Mouse (Mus musculus): ENCODE data around the gene Kcnrg. TPM values are rescaled to one million over a fixed set of nuclear protein-coding genes. Genes with fewer than 3 reads are reported as not detected.
"Not testable (repeated sequence)": the region's sequence is repeated elsewhere in the genome, so short reads cannot be mapped to it uniquely, and the experiment has no call there.

Gene Kcnrg
- total RNA-seq (2021) = under 1 TPM; 0.64 to 0.74 TPM
- long read RNA-seq, experiment 1 = 0 reads
- long read RNA-seq, experiment 2 = 0 reads

DNA sequence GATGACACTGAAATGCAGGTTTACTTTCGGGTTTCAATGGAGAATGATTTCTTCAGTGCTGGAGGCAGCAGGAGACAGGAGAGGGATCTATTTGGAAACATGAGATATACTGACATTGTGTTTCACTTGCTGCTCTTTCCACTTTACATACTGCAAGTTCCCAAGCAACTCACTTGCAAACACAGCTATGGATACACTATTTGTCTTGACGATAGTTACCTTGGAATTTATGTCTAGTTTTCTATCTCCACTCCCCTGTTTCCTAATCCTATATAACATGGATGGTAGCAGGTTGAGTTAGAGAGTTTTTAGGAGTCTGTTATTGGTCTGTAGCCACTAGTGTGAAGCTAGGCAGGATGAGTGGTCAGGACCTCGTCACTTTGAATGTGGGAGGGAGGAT is at the start of gene Kcnrg:
Gene Kcnrg (plus strand): TSS at position 301 of the 400 bp plus-strand sequence.
- DNase-seq (ENCODE audit: low spot score in 2 of 2) = no peak
- intact Hi-C loops (cut with DNase I) = no loop called here

DNA sequence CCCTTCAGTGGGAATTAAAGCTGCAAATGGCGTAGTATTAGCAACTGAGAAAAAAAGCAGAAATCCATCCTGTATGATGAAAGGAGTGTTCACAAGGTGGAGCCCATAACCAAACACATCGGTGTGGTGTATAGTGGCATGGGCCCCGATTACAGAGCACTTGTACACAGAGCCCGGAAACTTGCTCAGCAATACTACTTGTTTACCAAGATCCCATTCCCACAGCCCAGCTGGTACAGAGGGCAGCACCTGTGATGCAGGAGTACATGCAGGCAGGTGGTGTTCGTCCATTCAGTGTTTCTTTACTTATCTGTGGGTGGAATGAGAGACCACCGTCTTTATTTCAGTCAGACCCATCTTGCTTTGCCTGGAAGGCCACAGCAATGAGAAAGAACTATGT is 48.4 kb upstream of the Kcnrg start:
- intact Hi-C loops (cut with DNase I) = loop anchor here (10.0 kb wide), 1 partner anchor 204 kb away; no protein-coding TSS in a partner anchor
- no peak for DNase-seq (ENCODE audit: low spot score in 2 of 2)

DNA sequence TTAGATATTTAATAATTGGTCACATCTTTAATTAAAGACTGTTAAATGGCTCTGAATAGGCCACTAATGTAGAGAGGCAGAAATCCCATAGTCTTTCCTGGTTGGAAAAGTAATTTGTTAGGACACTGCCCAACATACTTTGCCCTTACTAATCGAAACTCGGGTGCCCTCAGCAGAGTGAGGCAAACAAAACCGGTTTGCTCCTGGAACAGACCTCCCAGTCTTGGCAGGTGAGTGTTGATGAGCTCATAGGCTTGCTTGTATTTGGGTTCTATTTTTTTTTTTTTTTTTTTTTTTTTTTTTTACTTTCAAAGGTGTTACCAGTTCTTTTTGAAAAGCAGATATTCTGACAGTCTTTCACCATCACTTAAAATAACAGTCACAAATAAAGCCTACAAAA is 47.4 kb upstream of the Kcnrg start:
- intact Hi-C loops (cut with DNase I) = loop anchor here (10.0 kb wide), 1 partner anchor 205 kb away; no protein-coding TSS in a partner anchor
- no peak for DNase-seq (ENCODE audit: low spot score in 2 of 2)

DNA sequence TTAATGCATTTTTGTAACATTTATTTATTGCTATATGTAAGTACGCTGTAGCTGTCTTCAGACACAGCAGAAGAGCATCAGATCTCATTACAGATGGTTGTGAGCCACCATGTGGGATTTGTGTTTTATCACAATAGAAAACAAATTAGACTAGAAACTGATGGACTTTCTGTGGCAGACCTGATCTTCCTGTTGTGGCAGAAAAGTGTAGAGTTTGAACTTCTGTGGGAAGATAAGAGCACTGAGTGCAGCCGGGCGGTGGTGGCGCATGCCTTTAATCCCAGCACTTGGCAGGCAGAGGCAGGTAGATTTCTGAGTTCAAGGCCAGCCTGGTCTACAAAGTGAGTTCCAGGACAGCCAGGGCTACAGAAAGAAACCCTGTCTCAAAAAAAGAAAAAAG is 41.0 kb upstream of the Kcnrg start:
- intact Hi-C loops (cut with DNase I); DNase-seq (ENCODE audit: low spot score in 2 of 2): not testable (repeated sequence)

DNA sequence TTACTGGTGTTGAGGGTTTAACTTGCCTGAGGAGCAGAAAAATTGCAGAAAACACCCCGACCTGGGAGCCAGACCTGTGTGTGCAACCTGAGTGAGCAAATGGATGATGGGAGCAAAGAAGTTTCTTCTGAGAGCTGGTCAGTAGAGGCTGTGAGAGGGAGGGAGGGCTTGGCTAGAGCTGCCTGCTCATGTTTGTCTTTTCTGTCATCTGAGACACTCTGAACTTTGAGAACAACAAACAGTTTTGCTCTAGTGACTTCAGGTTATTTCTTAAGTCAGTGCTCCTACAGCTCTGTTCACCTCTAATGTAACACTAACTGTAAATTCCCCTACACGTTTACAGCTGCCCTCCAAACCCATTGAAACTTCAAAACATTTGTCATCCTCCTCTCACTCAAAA is 37.9 kb upstream of the Kcnrg start:
- intact Hi-C loops (cut with DNase I) = no loop called here
- DNase-seq (ENCODE audit: low spot score in 2 of 2) = no peak

DNA sequence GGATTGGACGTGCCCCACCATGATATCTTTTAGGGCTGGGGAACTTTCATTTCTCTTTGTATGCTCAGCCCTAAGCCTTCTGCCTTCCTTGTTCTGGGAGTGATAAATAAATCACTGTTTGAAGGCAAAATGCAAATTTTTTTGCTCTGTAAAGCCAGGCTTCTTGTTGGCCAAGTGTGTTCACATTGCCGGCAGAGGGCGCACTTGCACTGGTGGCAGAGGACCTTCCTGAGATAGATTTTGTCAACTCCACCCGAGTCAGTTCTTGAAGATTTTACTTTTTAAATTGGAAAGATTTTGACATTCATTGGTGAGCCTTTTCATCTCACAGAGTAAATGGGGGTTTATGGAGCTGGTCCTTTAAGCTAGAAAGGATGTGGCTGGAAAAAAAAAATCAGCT is 35.9 kb upstream of the Kcnrg start:
- intact Hi-C loops (cut with DNase I) = loop anchor here (2.0 to 10.0 kb wide), 4 partner anchors 473 to 885 kb away; partner anchors contain the start of gene Gucy1b2
- DNase-seq (ENCODE audit: low spot score in 2 of 2) = peak; percentile 77 to 92

DNA sequence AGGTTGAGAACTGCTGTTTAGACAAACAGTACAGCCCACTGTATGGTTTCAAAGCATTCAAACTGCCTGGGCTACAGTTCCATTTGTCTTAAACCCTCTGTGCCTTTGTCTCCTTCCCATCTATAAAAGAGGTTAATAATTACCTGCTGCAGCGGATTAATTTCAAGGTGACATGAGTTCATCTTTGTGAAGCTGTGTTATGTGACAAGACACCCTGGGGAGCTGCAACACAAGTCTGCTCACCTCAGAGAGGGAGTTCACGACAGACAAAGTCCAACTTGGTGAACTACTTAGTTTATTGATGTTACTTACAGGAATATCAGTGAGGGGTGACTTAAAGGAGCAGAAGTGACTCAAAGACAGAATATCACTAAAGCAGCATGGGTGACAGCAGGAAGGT is 35.1 kb upstream of the Kcnrg start:
- intact Hi-C loops (cut with DNase I) = loop anchor here (5.0 to 10.0 kb wide), 3 partner anchors 473 to 760 kb away; no protein-coding TSS in a partner anchor
- DNase-seq (ENCODE audit: low spot score in 2 of 2) = no peak

DNA sequence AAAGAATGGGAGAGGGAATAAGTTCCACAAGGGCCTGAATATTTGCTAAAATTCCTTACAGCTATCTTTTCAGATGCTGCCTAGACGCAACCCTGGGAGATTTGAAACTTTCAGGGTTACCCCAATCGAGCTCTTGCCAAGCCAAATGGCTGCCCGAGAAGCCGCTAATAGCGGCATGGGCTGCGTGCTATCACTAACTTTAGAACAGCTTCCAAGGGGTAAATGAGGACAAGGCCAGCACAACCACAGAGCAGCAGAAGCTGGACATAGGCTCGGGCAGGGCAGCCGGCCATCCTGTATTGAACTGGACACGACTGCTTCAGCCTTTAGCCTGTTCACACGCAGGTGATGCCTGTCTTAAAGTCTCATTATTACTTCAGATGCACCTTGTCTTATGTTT is 32.2 kb upstream of the Kcnrg start:
- intact Hi-C loops (cut with DNase I) = loop anchor here (10.0 kb wide), 1 partner anchor 470 kb away; no protein-coding TSS in a partner anchor
- no peak for DNase-seq (ENCODE audit: low spot score in 2 of 2)

DNA sequence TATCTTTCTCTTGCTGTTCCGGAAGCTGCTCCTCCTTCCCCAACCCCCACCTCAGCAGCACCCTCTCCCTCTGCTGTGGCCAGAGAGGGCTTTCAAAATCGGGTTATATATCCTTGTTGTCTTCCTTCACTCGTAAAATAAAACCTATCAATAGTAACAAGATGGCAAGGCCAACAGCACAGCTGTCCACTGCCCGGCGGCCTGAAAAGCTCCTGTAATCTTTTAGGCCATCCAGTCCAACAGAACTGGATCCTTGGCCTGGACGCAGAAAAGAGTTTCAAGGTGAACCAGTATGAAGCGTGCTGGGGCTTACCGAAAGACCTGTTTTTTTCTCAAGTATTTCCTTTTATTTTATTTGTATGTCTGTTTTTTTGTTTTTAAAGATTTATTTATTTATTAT is 31.3 kb upstream of the Kcnrg start:
- intact Hi-C loops (cut with DNase I) = loop anchor here (10.0 kb wide), 1 partner anchor 469 kb away; no protein-coding TSS in a partner anchor
- DNase-seq (ENCODE audit: low spot score in 2 of 2) = no peak

DNA sequence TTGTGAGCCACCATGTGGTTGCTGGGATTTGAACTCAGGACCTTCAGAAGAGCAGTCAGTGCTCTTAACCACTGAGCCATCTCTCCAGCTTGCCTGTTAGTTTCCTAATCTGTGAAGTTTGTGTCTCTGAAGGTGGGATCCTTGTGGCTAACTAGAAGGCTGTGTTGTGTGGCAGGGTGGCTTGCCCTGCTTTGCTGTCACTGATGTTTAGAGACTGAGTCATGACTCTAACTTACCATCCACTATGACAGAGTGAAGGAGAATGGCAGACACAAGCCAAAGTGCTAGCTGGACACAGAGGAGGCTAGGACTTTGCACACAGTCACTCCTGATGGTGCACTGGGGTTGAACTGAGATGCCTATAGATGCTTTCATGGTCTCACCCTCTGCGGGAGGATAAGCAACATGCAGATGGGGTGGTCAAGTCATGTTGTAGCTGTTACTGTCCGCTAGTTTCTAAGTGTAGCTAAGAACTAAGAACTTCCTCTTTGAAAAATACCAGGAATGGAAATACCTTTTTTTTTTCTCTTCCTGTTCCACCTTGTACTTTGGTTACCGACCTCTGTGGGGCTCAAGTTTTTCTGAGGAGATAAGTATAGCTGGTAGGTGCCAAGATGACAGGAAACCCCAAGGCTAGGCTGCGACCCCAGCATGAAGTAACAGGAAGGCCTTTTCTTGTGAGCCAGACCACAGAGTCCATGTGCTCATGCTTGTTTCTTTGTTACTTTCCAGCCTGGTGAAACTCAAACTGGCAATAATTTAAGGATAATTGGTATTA is 17.8 kb upstream of the Kcnrg start:
- intact Hi-C loops (cut with DNase I) = no loop called here

DNA sequence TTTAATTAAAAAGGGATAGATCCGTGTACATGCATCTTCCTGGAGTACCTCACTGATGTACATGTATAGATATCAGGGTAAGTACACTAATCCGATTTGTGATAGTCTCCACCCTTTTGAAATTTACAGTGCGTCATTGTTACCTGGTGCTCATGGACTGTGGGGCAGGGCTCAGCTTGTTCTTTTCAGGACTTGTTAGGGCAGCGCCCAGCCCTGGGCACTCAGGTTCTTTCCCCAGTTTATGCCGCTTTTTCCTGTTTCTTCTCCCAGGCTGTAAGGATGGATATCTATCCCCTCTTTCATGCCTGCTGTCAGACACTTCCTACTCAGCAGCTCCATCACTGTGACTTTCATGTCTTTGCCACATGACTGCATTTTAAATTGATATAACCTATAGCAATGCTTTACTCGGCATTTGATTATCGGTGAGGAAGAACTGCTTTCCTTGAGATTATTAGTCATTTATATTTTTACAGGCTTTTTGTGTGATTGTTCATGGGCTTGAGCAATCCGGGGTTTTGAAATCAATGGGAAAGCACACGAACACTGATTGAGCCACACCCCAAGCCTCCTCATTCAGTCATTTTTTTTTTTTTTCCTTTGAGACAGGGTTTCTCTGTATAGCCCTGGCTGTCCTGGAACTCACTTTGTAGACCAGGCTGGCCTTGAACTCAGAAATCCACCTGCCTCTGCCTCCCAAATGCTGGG is 10.4 kb upstream of the Kcnrg start:
- DNase-seq (ENCODE audit: low spot score in 2 of 2) = no peak
- intact Hi-C loops (cut with DNase I) = no loop called here

More for the DNA sequence above, 17.8 kb upstream of the Kcnrg start:
- no peak for DNase-seq (ENCODE audit: low spot score in 2 of 2)

DNA sequence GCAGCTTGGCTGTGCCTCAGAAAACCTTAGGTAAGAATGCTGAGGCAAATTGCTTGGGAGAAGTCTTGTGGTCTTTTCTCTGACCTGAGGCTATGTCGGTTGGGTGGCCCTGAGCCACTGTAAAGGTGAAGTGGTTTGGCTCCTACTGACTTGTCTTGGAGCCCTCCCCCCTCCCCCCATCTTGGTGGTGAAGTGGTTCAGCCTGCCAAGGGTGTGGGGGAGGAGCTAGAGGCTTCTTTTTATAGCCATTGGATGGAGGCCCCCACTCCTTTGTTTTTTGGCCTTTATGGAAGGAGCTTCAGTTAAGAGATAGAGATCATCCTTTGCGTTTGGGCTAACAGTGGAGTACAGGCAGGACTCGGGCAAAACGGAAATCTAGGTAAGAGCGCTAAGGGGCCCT is 9.3 kb upstream of the Kcnrg start, which contains the start of gene Trim13:
Gene Trim13 (plus strand): TSS at position 280 of the 400 bp plus-strand sequence.
- intact Hi-C loops (cut with DNase I) = no loop called here
- no peak for DNase-seq (ENCODE audit: low spot score in 2 of 2)

DNA sequence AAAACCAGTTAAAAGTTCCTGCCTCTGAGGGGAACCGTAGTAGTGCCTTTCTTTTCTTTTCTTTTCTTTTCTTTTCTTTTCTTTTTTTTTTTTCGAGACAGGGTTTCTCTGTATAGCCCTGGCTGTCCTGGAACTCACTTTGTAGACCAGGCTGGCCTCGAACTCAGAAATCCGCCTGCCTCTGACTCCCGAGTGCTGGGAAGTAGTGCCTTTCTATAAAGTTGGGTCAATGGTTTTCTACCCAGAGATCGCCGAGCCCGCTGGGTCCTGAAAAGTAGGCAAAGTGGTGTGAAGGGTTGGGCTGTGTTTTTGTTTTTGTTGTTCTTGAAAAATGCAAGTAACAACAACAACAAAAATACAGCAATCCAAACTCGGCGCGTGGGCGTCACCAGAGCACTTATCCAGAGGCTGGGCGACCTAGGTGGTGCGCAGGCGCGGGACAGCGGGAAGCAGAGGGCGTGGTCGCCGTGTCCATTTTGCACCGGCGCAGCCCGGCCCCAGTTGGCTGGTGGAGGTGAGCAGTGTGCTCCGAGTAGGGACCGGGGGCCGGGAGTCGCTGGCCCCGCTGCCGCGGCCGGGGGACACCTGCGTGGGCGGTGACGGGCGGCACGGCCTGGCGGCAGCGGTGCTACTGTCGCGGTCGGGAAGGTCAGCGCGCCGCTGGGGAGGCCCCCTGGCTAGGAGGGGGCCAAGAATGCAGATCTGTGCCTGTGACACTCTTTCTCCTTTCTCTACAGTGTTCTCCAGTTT is 8.0 kb upstream of the Kcnrg start:
- intact Hi-C loops (cut with DNase I) = no loop called here
- DNase-seq (ENCODE audit: low spot score in 2 of 2) = peak; percentile 84 to 88

DNA sequence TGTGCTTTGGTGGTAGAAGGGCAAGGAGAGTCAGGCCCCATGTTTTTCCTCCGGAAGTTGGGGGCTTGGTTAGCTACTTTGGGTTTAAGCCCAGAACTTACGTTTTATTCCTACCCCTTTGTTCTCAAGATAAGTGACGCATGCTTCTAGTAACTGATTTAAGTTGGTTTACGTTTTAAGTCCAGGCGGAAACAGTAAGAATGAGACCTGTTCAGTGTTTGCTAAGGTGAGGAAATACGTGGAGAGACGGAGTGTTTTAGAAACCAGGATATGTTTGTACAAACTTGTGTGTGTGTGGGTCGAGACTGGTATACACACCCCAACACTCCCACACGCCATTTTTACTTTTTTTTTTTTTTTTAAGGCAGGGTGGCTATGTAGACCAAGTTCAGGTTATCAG is 5.9 kb upstream of the Kcnrg start:
- intact Hi-C loops (cut with DNase I) = no loop called here
- no peak for DNase-seq (ENCODE audit: low spot score in 2 of 2)

DNA sequence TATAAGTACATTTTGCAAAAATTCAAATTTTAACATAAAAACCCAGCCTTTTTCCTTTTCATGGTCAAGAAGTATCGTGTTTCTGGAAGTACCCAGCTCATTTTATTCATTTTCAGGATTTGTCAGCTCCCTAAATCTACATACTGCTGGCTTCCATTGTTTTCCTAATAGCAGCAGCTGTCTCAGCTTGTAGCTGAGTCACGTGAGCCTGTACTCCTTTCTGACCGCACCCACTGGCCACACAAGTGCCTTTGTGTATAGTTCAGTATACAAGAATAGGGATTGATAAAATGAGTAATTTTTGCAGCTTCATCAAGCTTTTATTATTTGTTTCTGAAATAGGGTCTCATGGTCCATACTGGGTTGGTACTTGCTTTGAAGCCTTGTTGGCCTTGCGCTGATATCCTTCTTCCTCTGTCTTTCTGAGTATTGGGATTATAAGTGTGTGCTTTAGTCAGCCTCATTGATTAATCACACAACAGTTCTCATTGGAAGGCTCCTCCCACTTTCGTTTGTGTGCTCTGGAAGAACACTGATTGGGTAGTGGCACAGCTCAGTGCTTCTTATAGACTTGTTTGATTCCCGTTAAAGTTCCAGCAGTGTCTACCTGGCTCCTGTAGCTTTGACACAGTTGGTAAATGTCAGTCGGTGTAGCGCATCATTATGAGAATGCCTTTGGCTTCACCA is 4.0 kb upstream of the Kcnrg start:
- no peak for DNase-seq (ENCODE audit: low spot score in 2 of 2)
- intact Hi-C loops (cut with DNase I) = no loop called here

DNA sequence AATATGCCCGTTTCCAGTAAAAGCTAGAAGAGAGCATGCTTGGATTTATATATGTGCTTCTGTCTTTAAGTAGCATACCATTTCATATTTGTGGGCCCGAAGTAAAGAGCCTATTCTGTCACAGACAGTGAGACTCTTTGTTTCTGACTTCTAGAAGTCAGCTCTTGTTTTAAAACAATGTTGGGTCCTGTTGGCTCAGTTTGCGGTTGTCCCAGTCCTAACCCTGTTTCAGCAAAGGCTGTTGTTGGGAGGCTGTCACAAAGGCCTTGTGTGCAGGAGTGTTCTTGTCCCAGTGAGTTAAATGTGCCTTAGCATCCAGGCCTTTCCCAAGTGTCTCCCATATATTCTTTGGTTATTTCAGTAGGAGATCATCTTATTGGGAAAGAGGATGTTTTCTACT is 3.2 kb upstream of the Kcnrg start:
- intact Hi-C loops (cut with DNase I) = no loop called here
- DNase-seq (ENCODE audit: low spot score in 2 of 2) = no peak

DNA sequence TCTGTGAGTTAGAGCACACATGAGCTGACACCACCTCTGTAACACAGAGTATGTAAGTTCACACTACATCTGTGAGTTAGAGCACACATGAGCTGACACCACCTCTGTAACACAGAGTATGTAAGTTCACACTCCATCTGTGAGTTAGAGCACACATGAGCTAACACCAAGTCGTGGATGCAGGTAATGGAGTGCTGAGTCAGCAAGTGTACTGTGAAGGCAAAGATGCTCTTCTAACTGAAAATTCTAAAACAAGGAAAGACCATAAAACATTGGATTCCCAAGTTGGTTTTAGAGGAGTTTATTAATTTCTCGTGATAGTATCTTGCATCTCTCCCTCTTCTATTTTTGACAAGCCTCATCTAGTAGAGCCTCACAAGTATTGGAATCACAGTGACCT is 1.2 kb upstream of the Kcnrg start:
- DNase-seq (ENCODE audit: low spot score in 2 of 2); intact Hi-C loops (cut with DNase I): not testable (repeated sequence)

DNA sequence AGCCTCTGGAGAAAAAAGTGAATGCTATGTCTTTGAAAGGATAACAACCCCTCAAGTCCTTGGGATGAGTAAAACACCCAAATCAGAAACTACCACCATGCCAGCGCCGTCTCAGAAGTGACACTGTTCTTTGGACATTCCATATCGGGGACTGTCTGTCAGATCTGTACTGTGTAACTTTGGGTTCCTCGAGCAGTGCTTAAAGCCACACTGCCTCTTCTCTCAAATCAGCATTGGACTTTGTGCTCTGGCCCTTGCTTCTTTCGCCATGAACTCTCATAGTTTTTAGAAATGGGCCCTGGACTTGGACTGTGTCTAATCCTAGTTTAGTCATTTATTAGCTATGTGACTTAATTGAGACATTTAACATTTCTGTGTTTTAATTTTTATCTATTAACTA is 4.5 kb downstream of the Kcnrg start:
- intact Hi-C loops (cut with DNase I) = no loop called here
- DNase-seq (ENCODE audit: low spot score in 2 of 2) = no peak

DNA sequence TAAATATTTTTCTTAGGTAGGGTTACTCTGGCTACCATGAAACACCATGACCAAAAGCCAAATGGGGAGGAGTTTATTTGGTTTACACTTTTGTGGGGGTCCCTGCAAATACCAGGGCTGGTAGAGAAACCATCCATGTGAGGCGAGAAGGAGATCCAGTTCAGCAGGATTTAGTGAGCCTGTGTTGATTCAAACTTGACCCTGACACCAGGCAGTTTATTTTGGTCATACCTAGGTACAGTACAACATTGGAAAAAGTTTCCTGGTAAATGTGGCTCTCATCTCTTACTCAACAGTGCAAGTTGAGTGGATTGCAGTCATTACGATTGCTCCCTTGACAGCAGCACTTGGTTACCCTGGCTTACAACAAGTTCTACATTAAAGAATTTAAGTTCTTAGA is 6.1 kb downstream of the Kcnrg start:
- no peak for DNase-seq (ENCODE audit: low spot score in 2 of 2)
- intact Hi-C loops (cut with DNase I) = no loop called here
